Mouse (Mus musculus) gastrocnemius, postnatal 14 days (tissue): Measurements from ENCODE around the gene Akr1c19. TPM values are rescaled to one million over a fixed set of nuclear protein-coding genes. Genes with fewer than 3 reads are reported as not detected.
"Not testable (repeated sequence)": the region's sequence is repeated elsewhere in the genome, so short reads cannot be mapped to it uniquely, and the experiment has no call there.

Experiments used
- DNase-seq: peaks from one replicate; pipeline ENCODE4 v3.0.0; 2021; ENCODE audit warnings: mixed read lengths
- intact Hi-C: fragments of 180-260 bp; cut with DNase I; formaldehyde crosslinking; loops from one replicate; pipeline ENCODE4 v1.15.1; 2025; ENCODE audit warnings: low total_unique reads
- total RNA-seq, 2 experiments: library from RNA; stranded (reverse); gene quantifications; 2 replicates each; pipeline ENCODE4 v1.2.3; 2021

The Akr1c19 gene
- total RNA-seq, 2 experiments from 2014 or later, result 0.18 to 0.49 TPM

GRCm38 (mm10) chr13:4264612-4265011 is 36.1 kb downstream of the Akr1c19 start:
- intact Hi-C loops, result no loop called here
- no peak for DNase-seq

- intact Hi-C loops, result no loop called here
- DNase-seq, result no peak
Measured at GRCm38 (mm10) chr13:4265047-4265446, 36.5 kb downstream of the Akr1c19 start.

- intact Hi-C loops, DNase-seq: not testable (repeated sequence)
Measured at GRCm38 (mm10) chr13:4265455-4265854, 37.0 kb downstream of the Akr1c19 start.

- intact Hi-C loops, result no loop called here
- DNase-seq, result no peak
Measured at GRCm38 (mm10) chr13:4270860-4271259, 42.4 kb downstream of the Akr1c19 start.

- no peak for DNase-seq
- intact Hi-C loops, result no loop called here
Measured at GRCm38 (mm10) chr13:4277526-4277925, 49.0 kb downstream of the Akr1c19 start.

GRCm38 (mm10) chr13:4279284-4279683 is 50.8 kb downstream of the Akr1c19 start, which contains the start of gene Akr1c12:
TSS of gene Akr1c12 (minus strand) at chr13:4279433.
- DNase-seq, result no peak
- intact Hi-C loops, result no loop called here

GRCm38 (mm10) chr13:4281471-4282412 is 53.2 kb downstream of the Akr1c19 start:
- no peak for DNase-seq
- intact Hi-C loops, result loop anchor here (5.0 kb wide), 1 partner anchor 169 kb away; no protein-coding TSS in a partner anchor

GRCm38 (mm10) chr13:4296991-4297390 is 68.5 kb downstream of the Akr1c19 start:
- DNase-seq, result no peak
- intact Hi-C loops, result no loop called here

Other genes starting within 250 kb of the Akr1c19 start
- gene Akr1c14, start 179.7 kb upstream of the Akr1c19 start, total RNA-seq, result 1 to 10 TPM; 3.0 to 3.3 TPM
- under 1 TPM; 0.25 to 0.38 TPM for gene Akr1c18, start 78.0 kb upstream of the Akr1c19 start, total RNA-seq
- under 1 TPM in 1 of 2 experiments, not detected in 1; 0.47 TPM for gene Akr1c13, start 37.5 kb upstream of the Akr1c19 start, total RNA-seq
- gene Akr1c12, start 50.7 kb downstream of the Akr1c19 start, total RNA-seq, result not detected
- gene Akr1c6, start 205.6 kb downstream of the Akr1c19 start, total RNA-seq, result not detected